Mouse (Mus musculus) layer of hippocampus, adult 9-11 months (tissue): ENCODE measurements around the gene Aldh2.

Source experiments
- DNase-seq: peaks from one replicate; pipeline ENCODE4 v3.0.0; 2022

Aldh2 gene

GRCm38 (mm10) chr5:121594714-121595313, 1.2 kb upstream of the Aldh2 start:
- no peak for DNase-seq

GRCm38 (mm10) chr5:121592816-121593407, 712 bp downstream of the Aldh2 start:
- DNase-seq: no peak

GRCm38 (mm10) chr5:121592064-121592815, 1.4 kb downstream of the Aldh2 start:
- no peak for DNase-seq

- no peak for DNase-seq
Observed at GRCm38 (mm10) chr5:121591417-121592063, 2.1 kb downstream of the Aldh2 start.

GRCm38 (mm10) chr5:121589928-121590327, 3.7 kb downstream of the Aldh2 start:
- DNase-seq: no peak

- peak; percentile 81 for DNase-seq
Observed at GRCm38 (mm10) chr5:121586400-121587039, 7.1 kb downstream of the Aldh2 start.

- no peak for DNase-seq
Observed at GRCm38 (mm10) chr5:121585699-121586098, 7.9 kb downstream of the Aldh2 start.

GRCm38 (mm10) chr5:121585005-121585404, 8.6 kb downstream of the Aldh2 start:
- no peak for DNase-seq

GRCm38 (mm10) chr5:121583765-121584501, 9.7 kb downstream of the Aldh2 start:
- peak; percentile 87 for DNase-seq

GRCm38 (mm10) chr5:121581945-121582344, 11.7 kb downstream of the Aldh2 start:
- no peak for DNase-seq

GRCm38 (mm10) chr5:121576927-121577488, 16.6 kb downstream of the Aldh2 start:
- no peak for DNase-seq

GRCm38 (mm10) chr5:121575867-121576266, 17.8 kb downstream of the Aldh2 start:
- DNase-seq: no peak

GRCm38 (mm10) chr5:121574145-121574544, 19.5 kb downstream of the Aldh2 start:
- DNase-seq: no peak

GRCm38 (mm10) chr5:121570787-121571186, 22.8 kb downstream of the Aldh2 start:
- DNase-seq: no peak

- DNase-seq: no peak
Observed at GRCm38 (mm10) chr5:121569881-121570420, 23.7 kb downstream of the Aldh2 start.

GRCm38 (mm10) chr5:121566035-121566681, 27.5 kb downstream of the Aldh2 start:
- DNase-seq: no peak

GRCm38 (mm10) chr5:121564468-121564895, 29.1 kb downstream of the Aldh2 start:
- DNase-seq: peak; percentile 77

GRCm38 (mm10) chr5:121562436-121562835, 31.2 kb downstream of the Aldh2 start:
- no peak for DNase-seq

GRCm38 (mm10) chr5:121549196-121549595, 44.4 kb downstream of the Aldh2 start:
- DNase-seq: no peak

GRCm38 (mm10) chr5:121547084-121547483, 46.5 kb downstream of the Aldh2 start:
- DNase-seq: no peak

GRCm38 (mm10) chr5:121546530-121546895, 47.1 kb downstream of the Aldh2 start:
- peak; percentile 46 for DNase-seq
